Mouse (Mus musculus) kidney, adult 2 months (tissue): ENCODE measurements around the gene Slc7a11. TPM values are rescaled to one million over a fixed set of nuclear protein-coding genes. Genes with fewer than 3 reads are reported as not detected.

Source experiments
- DNase-seq: peaks from one replicate; pipeline ENCODE4 v3.0.0; 2021
- H3K27ac ChIP-seq: fragments of 200-500 bp; 2 replicates; pipeline ENCODE4 v1.5.1; 2012; ENCODE audit warnings: low read depth, low read length, control low read depth, inconsistent platforms; ENCODE audit not compliant: insufficient read depth
- H3K27me3 ChIP-seq: fragments of 200-500 bp; replicated peaks from 2 replicates; pipeline ENCODE4 v1.6.1; 2012; ENCODE audit warnings: mild to moderate bottlenecking, moderate library complexity, low read length, inconsistent platforms; ENCODE audit not compliant: control insufficient read depth, insufficient read depth
- H3K36me3 ChIP-seq: fragments of 200-500 bp; 2 replicates; pipeline ENCODE4 v1.6.1; 2012; ENCODE audit warnings: mild to moderate bottlenecking, moderate library complexity, low read length, inconsistent platforms; ENCODE audit not compliant: control insufficient read depth, insufficient read depth
- H3K4me1 ChIP-seq: fragments of 200-500 bp; 2 replicates; pipeline ENCODE4 v1.6.1; 2011; ENCODE audit warnings: low read length; ENCODE audit not compliant: control insufficient read depth, insufficient read depth
- H3K4me3 ChIP-seq: fragments of 200-500 bp; 2 replicates; pipeline ENCODE4 v1.5.1; 2011; ENCODE audit warnings: mild to moderate bottlenecking, low read depth, low read length, control low read depth; ENCODE audit not compliant: insufficient read depth
- CTCF ChIP-seq: fragments of 200-500 bp; conservative IDR thresholded peaks from 2 replicates; pipeline ENCODE4 v1.5.1; 2011; ENCODE audit warnings: low read depth, mild to moderate bottlenecking, control low read depth, low read length, moderate library complexity, mixed read lengths; ENCODE audit not compliant: insufficient read depth, insufficient read length
- POLR2A ChIP-seq: fragments of 200-500 bp; IDR thresholded peaks from one replicate; pipeline ENCODE4 v1.6.1; 2011; ENCODE audit warnings: low read depth, low read length, control low read depth
- WGBS: fragments of 180-500 bp; shearing (Covaris S2); methylation state at CpG from one replicate; pipeline ENCODE4 v1.1.7; 2018; 5-methylcytosine and 5-hydroxymethylcytosine counted together
- polyA plus RNA-seq: library from polyadenylated mRNA; depleted of rRNA; stranded (reverse); fragments of >200 nt; gene quantifications from 2 replicates; pipeline ENCODE4 v1.2.3, GENCODE M21; 2012

Gene Slc7a11
- polyA plus RNA-seq, 1 experiment: 0.23 TPM

DNA sequence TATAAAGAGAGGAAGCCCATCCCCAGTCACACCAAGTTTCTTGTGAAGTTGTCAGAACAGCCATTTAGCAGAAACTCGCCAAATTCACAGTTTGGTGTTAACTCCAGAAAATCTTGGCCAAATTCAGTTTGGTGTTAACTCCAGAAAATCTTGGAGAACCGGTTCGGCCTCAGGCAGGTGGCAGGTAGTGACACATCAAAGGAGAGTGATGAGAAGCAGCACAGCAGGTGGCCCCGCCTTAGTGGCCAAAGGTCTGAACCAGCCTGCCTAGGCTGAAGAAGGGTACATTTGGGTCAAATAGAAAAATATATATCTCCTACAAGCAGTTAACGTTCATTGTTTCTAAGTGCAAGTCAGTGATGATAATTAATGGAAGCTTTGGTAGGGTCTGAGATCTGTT is 417.4 kb downstream of the Slc7a11 start:
- H3K27ac ChIP-seq: no peak overlapping the region
- TF ChIP-seq POLR2A (no peak), CTCF (no peak)
- H3K4me3 ChIP-seq: no peak overlapping the region
- H3K27me3 ChIP-seq: no peaks in the 10 kb centered on the region
- no peaks in the 10 kb centered on the region for H3K36me3 ChIP-seq
- 49% methylated on average over 5 of the region's 5 CpGs for WGBS
- no peaks in the 10 kb centered on the region for H3K4me1 ChIP-seq
- DNase-seq: no peak

DNA sequence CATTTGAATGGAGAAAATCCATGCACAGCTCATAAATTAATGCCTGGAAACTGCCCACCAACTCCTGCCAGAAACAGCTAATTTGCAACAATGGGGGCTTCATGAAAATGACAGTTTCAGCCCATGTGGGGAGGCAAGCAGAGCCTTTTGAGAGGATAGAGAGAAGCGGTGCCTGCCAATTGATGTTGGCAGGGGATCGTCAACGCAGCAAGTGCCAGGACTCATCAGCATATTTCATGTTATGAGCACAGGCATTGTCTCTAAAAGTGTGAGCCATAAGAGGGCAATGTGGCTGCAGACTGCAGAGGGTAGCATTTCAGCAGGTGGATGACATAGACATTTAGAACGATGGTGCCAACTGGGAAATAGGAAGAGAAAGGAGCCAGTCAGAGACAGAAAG is 429.0 kb downstream of the Slc7a11 start:
- WGBS: 84% methylated on average over 4 of the region's 4 CpGs
- Histone ChIP-seq H3K36me3 (no peaks in the 10 kb centered on the region), H3K27me3 (no peaks in the 10 kb centered on the region), H3K4me1 (no peaks in the 10 kb centered on the region), H3K4me3 (no peak overlapping the region), H3K27ac (no peak overlapping the region)
- no peak for TF ChIP-seq POLR2A
- no peak for TF ChIP-seq CTCF
- DNase-seq: no peak

DNA sequence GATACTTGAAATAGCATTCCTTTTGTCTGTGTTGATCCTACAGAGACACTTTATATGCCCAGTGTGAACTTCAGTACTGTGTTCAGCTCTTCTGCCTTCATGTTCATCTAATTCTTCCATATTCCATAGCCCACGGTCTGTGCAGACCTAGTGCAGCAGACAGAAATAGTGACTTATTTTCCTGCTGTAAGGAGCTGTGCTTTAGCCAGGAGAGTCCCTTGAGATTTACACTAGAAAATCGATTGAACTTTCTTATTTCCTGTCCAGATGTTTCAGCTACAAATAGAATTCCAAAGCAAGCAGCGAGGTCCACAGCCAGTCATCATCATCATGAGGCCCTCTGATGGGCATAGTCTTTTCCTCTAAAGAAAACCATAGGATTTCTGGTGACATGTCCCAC is 431.4 kb downstream of the Slc7a11 start:
- H3K36me3 ChIP-seq: no peaks in the 10 kb centered on the region
- H3K27me3 ChIP-seq: no peaks in the 10 kb centered on the region
- TF ChIP-seq CTCF (no peak), POLR2A (no peak)
- no peak overlapping the region for H3K4me3 ChIP-seq
- no peaks in the 10 kb centered on the region for H3K4me1 ChIP-seq
- DNase-seq: peak; percentile 13
- no peak overlapping the region for H3K27ac ChIP-seq
- 56% methylated on average over 3 of the region's 3 CpGs for WGBS

DNA sequence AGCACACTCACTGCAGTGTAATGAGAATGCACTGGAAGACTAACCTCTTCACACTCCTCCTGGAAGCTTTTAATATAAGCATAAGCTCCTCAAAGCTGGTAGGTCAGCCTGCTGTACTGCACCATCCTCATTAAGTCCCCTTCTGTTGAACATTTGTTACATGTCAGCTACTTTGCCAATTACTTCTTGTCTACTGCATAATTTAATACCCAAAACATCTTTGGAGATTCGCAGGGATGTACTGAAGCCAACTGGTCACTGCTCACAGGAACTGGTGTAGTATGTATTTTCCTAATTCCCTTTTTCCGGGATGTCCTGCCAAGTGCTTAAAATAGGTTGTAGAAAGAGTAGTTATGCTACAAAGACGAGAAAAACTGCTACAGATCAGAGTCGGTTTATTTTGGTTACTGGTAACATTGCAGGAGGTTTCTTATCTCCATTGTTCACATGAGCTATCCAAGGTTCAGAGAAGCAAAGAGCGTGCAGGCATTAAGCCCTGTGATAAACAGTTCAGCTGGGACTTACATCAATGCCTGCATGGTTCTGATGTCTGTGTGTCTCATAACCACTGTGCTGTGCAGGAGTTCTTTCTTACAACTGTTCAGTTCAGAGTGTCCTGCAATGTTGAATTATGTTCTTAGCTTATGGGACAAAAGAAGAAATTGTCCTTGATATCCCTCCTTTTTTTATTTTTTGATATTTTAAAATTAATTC is 439.3 kb downstream of the Slc7a11 start:
- peak; percentile 10 for DNase-seq
- TF ChIP-seq CTCF (no peak), POLR2A (no peak)
- no peaks in the 10 kb centered on the region for H3K36me3 ChIP-seq
- WGBS: 57% methylated on average over 5 of the region's 5 CpGs
- no peaks in the 10 kb centered on the region for H3K27me3 ChIP-seq
- H3K4me1 ChIP-seq: no peaks in the 10 kb centered on the region
- H3K27ac ChIP-seq: no peak overlapping the region
- no peak overlapping the region for H3K4me3 ChIP-seq

DNA sequence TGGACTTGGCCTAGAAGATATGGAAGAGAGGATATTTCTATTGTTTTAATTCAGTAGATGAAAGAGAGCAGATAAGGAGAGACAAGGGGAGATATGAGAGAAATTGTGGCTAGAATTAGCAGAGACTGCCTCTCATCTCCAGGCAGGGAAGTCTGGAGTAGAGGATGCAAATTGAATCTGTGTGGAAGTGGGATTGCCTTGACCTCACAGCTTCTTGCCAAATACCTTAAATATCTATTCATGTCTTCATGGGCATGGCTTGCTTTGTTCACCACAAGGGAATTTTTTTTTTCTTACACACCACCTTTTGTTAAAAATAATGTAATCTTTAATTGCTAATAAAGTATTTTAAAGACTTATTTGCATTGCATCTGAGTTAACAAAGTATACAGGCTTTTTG is 441.3 kb downstream of the Slc7a11 start:
- H3K36me3 ChIP-seq: no peaks in the 10 kb centered on the region
- no peak overlapping the region for H3K27ac ChIP-seq
- TF ChIP-seq CTCF: no peak
- TF ChIP-seq POLR2A: no peak
- H3K4me1 ChIP-seq: no peaks in the 10 kb centered on the region
- H3K4me3 ChIP-seq: no peak overlapping the region
- H3K27me3 ChIP-seq: no peaks in the 10 kb centered on the region
- no peak for DNase-seq

DNA sequence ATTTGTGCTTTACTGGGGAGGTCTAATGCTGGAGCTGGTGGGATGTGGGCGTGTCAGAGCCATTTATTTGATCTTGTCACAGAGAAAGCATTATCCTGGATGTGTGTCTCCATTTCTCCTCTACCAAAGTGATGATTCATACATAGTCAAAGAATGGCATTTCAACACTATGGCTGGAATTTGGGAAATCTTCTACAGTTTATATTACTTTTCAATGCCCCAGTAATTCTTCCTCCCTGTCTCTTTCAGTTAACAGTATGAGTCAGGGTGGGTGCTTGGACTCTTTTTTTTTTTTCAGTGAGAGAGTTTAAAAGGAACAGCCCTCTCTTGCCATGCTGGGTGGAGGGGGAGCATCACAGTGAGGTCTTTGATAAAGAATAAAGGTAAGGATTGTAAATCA is 441.8 kb downstream of the Slc7a11 start:
- WGBS: 63% methylated on average over 1 of the region's 1 CpGs
- H3K4me1 ChIP-seq: no peaks in the 10 kb centered on the region
- no peak overlapping the region for H3K27ac ChIP-seq
- no peak for TF ChIP-seq POLR2A
- no peak for TF ChIP-seq CTCF
- no peaks in the 10 kb centered on the region for H3K27me3 ChIP-seq
- no peaks in the 10 kb centered on the region for H3K36me3 ChIP-seq
- DNase-seq: no peak
- no peak overlapping the region for H3K4me3 ChIP-seq

DNA sequence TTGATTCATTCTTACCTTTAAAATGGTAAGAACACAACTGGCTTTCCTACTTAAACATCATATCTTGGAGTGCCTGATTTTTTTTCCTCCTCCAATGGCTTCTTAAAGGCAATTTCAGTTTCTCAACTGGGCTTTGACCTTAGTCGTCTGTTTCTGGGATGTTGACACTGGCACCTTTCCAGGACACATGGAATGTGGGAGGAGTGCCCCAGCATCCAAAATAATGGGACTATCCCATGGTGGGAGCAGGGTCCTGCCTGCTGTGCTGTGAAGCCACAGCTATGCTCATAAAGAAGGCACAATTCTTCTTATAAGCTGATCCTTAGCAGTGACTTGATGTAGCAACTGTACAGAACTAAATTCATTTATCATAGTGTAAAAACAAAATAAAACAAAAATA is 450.5 kb downstream of the Slc7a11 start:
- peak; percentile 24 for DNase-seq
- Histone ChIP-seq H3K4me3 (no peak overlapping the region), H3K27ac (no peak overlapping the region), H3K27me3 (no peaks in the 10 kb centered on the region), H3K4me1 (no peaks in the 10 kb centered on the region), H3K36me3 (no peaks in the 10 kb centered on the region)
- 12% methylated on average over 1 of the region's 1 CpGs for WGBS
- TF ChIP-seq POLR2A (no peak), CTCF (no peak)
